Mouse (Mus musculus) heart, adult 9 months (tissue): ENCODE measurements around the gene Hmox2.
"Not testable (repeated sequence)": the region's sequence is repeated elsewhere in the genome, so short reads cannot be mapped to it uniquely, and the experiment has no call there.

ENCODE experiments used
- DNase-seq, 2 experiments: peaks; one replicate each; pipeline ENCODE4 v3.0.0; 2022; ENCODE audit warnings: low spot score in 2 of 2

The Hmox2 gene

GRCm38 (mm10) chr16:4725780-4726527 lies at the start of gene Hmox2:
Hmox2 (plus strand) TSS chr16:4726361.
- DNase-seq: peak; percentile 94 to 95

- no peak for DNase-seq
Observed at GRCm38 (mm10) chr16:4676836-4677235, 49.3 kb upstream of the Hmox2 start.

- no peak for DNase-seq
Observed at GRCm38 (mm10) chr16:4678080-4678479, 48.1 kb upstream of the Hmox2 start.

GRCm38 (mm10) chr16:4679121-4680018 lies 46.8 kb upstream of the Hmox2 start, which contains the start of gene Coro7:
Coro7 (minus strand) TSS chr16:4679777.
- DNase-seq: peak; percentile 93 to 94

DNA sequence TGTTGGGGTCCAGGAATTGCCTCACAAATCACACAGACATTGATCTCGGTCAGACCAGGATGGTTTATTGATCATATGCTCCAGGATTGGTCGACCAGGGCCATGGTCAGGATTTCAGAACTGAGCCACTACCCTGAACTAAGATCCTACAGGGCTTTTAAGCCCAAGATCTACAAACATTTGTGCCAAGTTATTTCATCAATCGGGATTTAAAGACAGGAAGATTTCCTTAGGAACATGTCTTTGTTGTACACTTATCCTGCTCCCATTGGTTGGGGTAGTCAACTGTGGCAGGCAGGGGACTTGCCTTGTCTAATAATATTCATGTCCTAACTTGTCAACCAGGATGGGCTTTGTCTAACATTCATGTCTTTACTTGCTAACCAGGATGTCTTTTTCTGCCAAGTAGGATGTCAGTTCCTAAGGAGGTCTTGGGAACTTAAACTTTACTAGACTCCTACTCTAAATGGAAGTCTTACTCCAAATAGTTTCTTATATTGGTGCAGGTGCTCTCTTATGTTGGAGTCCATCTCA lies 45.2 kb upstream of the Hmox2 start:
- not testable (repeated sequence) for DNase-seq

DNA sequence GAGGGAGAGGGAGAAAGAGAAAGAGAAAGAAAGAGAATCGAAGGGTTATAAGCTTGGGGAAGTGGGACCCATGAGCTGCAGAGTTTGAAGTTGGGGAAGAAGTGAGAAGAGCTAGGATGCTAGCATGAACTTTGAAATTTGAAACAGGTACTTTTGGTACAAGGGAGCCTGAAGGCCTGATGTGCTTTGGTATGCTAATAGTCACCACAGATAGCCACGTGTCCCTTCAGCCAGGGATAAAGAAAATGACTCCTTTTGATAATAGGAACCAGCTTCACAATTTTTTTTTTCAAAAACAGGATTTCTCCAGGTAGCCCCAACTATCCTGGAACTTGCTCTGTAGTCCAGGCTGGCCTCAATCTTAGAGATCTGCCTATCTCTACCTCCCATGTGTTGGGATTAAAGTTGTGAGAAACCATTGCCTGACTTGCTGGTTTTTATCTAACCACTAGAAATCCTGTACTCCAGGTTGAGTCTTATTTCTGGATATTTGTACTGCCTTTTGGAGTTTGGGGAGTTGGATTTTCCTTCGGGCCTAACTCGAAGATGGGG lies 43.5 kb upstream of the Hmox2 start:
- no peak for DNase-seq

DNA sequence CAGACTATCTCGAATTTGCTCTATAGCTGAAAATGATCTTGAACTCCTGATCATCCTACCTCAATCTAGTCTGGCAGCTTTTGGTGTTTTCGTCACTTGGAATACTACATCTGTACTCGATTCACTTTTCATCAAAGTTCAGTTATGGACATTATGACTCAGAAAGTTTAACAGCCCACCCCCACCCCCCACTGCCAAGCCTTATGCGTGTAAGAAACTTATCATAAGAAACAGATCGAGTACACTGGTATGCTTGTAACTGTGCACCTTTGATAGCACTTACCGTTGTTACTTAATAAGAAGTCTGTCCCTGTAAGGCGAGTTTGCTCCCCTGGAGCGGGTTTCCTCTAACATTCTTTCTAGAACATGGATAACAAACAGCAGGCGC lies 43.0 kb upstream of the Hmox2 start:
- DNase-seq: no peak

DNA sequence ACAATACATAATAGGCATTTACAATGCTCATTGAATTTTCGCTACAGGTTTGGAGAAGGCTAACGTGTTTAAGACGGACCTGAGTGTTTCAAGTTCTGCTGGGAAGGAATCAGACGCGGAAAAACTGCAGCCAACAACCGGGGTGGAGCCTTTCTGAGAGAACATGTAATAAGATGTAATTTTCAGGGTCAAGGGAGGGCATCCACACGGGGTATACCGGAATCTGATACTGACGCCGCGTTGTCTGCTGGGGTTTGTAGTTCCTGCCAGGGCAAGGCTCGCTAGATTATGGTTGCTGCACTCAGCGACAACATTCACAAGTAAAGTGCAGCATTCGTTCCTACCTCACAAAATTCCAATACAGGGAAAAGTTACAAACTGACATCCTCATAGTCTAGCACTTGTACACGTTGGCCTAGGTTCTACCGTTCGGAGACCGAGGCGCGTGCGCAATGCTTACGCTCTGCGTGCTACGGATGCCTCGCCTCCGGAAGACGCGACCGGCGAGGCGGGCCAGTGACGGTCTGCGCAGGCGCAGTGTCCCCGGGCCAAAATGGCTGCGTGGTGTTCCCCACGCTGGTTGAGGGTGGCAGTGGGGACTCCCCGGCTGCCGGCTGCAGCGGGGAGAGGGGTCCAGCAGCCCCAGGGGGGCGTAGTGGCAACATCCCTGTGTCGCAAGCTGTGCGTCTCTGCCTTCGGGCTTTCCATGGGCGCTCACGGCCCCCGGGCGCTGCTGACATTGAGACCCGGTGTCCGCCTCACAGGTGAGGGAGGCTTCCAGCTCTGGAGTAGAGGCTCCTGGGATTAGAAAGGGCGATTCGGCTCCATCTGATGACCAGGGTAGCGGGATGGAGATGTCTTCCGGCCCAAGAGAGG lies 42.3 kb upstream of the Hmox2 start:
- peak; percentile 94 to 95 for DNase-seq

DNA sequence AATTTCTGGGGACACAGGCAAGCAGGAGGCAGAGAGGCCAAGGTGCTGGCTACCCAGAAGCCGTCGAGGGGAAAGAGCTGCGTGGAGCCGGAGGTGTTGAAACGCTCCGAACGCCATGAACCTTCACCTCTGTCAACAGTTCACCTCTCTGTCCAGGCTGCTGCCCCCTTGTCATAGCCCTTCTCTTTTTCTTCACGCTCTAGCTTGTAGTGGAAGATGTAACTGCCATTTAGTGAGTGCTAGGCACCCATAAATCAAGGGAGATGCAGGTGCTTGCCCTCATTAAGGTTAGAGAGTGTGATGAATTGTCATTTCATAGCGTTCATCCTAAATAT lies 41.7 kb upstream of the Hmox2 start:
- no peak for DNase-seq

GRCm38 (mm10) chr16:4689371-4689770 lies 36.8 kb upstream of the Hmox2 start:
- not testable (repeated sequence) for DNase-seq

GRCm38 (mm10) chr16:4701211-4701610 lies 24.9 kb upstream of the Hmox2 start:
- no peak for DNase-seq

DNA sequence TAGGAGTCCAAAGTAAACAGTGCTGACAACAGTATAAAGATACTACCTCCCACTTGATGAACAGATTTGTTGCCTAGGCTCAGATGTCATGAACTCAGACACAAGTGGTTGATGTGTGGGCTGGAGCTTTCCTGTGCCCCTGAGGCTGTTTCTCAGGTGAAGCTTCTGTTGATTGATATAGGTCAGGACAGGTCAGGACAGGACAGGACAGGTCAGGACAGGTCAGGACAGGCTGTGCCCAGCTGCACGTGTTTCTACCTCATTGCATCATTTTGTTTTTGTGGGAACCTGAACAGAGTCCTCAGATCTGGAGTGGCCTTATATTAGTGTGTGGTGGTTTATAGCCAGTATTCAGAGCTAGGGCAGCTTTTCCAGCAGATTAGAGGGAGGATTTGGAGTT lies 23.5 kb upstream of the Hmox2 start:
- no peak for DNase-seq

DNA sequence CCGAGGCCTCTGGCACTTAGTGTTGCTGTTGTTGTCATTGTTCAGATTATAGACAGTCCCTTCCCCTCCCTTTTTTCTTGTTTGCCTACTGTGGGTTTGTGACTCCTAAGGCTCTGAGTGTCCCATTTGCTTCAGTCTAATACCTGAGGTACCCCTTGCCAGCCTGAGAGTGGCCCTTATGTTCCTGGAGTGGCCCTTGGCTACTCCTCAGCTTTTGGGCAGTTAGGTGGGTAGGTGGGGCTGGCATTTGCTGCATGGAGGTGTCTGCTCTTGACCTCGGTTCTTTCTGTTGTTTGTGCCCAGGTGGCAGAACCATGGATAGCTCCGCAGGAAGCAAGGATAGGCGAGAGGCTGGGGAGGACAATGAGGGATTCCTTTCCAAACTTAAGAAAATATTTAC lies 20.6 kb upstream of the Hmox2 start:
- DNase-seq: no peak

- no peak for DNase-seq
Observed at GRCm38 (mm10) chr16:4711173-4711572, 15.0 kb upstream of the Hmox2 start.

GRCm38 (mm10) chr16:4713861-4714710 lies 12.1 kb upstream of the Hmox2 start:
- DNase-seq: peak; percentile 37 to 58

DNA sequence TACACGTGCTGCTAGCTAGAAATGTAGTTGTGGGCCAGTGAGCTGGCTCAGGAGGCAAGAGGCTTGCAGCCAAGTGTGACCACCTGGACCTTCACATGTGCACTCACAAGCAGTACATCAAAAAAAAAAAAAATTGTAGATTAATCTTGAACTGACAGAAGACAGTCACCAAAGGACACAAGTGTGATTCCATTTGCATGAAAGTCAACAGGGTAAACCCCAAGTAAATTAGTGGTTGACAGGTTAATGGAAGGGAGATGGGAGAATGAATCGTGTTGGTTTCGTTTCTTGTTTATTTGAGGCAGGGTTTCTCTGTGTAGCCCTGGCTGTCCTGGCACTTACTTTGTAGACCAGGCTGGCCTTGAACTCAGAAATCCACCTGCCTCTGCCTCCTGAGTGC lies 8.3 kb upstream of the Hmox2 start:
- no peak for DNase-seq

- DNase-seq: peak; percentile 45 to 57
Observed at GRCm38 (mm10) chr16:4718753-4719518, 7.2 kb upstream of the Hmox2 start, which contains the start of gene Nmral1. Nmral1 (minus strand) TSS chr16:4719356.

DNA sequence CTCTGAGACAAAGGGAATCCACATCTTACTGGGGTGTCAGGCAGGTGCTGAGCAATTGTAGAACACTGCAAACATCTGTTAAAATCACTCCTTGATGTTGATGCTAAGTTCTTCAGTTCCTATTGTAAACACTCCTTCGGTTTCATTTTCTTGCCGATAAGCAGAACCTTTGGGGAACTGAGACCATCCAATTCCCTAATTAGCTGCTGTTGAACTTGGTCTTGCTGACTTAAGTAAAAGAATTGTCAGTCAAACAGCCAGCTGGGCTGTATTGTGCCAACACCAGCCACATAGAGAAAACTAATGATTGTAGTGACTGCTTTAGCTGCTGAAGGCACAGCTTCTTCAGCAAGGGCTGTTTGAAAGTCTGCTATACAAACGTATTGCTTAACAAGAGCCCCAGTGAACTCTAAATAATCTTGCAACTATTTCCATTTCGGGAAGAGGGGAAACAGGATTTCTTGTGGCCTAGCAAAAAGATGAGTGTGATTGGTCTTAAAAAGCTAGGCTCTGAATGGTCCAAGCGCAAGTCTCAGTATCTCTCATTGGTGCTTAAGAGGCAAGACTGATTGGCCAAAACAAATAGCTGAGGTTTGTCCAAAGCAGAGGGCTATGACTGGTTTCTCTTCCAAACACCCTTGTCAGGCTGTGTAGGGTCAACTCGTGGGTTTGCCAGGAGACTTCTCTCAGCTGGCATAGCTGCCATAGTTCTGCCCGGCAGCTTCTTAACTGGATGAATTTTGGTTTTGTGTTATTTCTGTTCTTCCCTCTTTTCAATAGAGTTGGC lies 3.8 kb upstream of the Hmox2 start:
- DNase-seq: peak in 1 of 2 experiments; percentile 47

- no peak for DNase-seq
Observed at GRCm38 (mm10) chr16:4722915-4723209, 3.3 kb upstream of the Hmox2 start.
